Comparison of ENCODE assay signal across 8 mouse cellular contexts in the genomic region with DNA sequence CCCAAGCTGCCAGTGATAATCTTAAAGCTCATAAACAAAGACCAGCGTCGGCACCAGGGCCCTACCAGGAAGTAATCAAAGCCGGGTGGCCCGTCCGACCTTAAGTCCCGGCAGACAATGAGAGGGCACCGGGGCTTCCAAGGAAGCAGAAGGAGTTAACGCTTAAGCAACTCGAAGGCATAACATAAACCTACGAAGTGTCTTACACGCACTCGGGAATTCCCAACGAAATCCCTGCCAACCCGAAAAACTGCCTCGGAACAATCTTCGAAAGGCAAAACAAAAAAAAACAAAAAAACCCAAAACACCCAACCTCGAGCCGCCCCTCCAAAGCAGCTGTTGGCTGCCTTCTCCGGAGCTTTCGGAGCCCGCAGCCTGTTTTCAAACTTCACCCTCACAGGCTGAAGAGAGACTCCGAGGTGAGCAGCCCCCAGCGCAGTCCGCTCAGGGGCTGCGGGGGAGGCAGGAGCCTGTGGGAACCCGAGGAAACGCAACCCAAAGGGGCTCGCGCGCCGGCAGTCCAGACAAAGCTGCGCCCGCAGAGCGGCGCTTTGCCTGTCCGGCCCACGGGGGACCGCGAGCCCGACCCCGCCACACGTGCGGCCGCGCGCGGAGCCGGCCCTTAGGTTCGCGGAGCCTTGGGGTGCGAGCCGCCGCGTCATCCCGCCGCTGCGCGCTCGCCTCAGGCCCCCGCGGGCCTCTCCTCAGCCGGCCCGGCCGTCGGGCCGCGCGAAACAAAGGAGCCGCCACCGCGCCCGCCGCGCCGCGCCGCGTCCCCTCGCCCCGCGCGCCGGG. TPM values are rescaled to one million over a fixed set of nuclear protein-coding genes. Genes with fewer than 3 reads are reported as not detected.
A peak's percentile ranks its signal among the peaks of the same experiment; 100 is the strongest.
DNase-seq lines count a peak whose midpoint lies in the region; ATAC-seq and TF ChIP-seq lines count a peak whose summit lies in the region.

No protein-coding gene starts in this region.

- POLR2A ChIA-PET in Patski (lab: Charles Lee), result interaction anchor here (0.7 to 1.1 kb wide), 4 partner anchors 17 to 39 kb away, joined by 3 to 4 read pairs (median 4); no protein-coding TSS in a partner anchor

- peaks cover 74% of the 10 kb centered on the region for H3K4me1 ChIP-seq in embryonic facial prominence, embryonic 10.5 days
- peaks cover 25% of the 10 kb centered on the region for H3K4me1 ChIP-seq in heart, embryonic 11.5 days (ENCODE audit: control insufficient read depth, insufficient read depth, low read length)
- H3K4me1 ChIP-seq in kidney, embryonic 16.5 days (ENCODE audit: insufficient read depth, low read length), result peaks cover 56% of the 10 kb centered on the region
- peaks cover 18% of the 10 kb centered on the region for H3K4me1 ChIP-seq in spleen, adult 2 months (ENCODE audit: control insufficient read depth, insufficient read depth, insufficient read length)

- H3K79me2 ChIP-seq in C2C12 (ENCODE audit: control insufficient read depth, insufficient read depth) (peaks cover 57% of the 10 kb centered on the region), macrophage (ENCODE audit: inconsistent target) (peaks cover 51% of the 10 kb centered on the region)

- in situ Hi-C loops in Patski (cut with MboI; ENCODE audit: low pct_unique_long_range_greater_than_20kb), result no loop called here

- H3K36me3 ChIP-seq in C2C12 (ENCODE audit: control insufficient read depth, insufficient read depth) (no peaks in the 10 kb centered on the region), macrophage (ENCODE audit: inconsistent target) (no peaks in the 10 kb centered on the region)
- no peaks in the 10 kb centered on the region for H3K36me3 ChIP-seq in embryonic facial prominence, embryonic 10.5 days (replicated peaks)
- H3K36me3 ChIP-seq in heart, embryonic 11.5 days (ENCODE audit: control insufficient read depth, insufficient read depth, low read length), result no peaks in the 10 kb centered on the region
- no peaks in the 10 kb centered on the region for H3K36me3 ChIP-seq in kidney, embryonic 16.5 days (ENCODE audit: insufficient read depth, low read length)
- no peaks in the 10 kb centered on the region for H3K36me3 ChIP-seq in spleen, adult 2 months (ENCODE audit: control insufficient read depth, insufficient read depth, low read length)

- no peak for DNase-seq in Patski (ENCODE audit: low read depth, low spot score)
- DNase-seq in embryonic facial prominence, embryonic 10.5 days (ENCODE audit: low spot score), result peak; percentile 68
- DNase-seq in spleen, adult 2 months (ENCODE audit: low read depth in 1 of 2, low spot score in 2 of 2), result peak in 1 of 2 experiments; percentile 44
- DNase-seq in yolk sac, embryonic 10.5 days (ENCODE audit: low spot score), result no peak

- H3K27me3 ChIP-seq in C2C12 (ENCODE audit: control insufficient read depth, insufficient read depth, insufficient read length) (no peaks in the 10 kb centered on the region), Patski (no peaks in the 10 kb centered on the region)
- H3K27me3 ChIP-seq in embryonic facial prominence, embryonic 10.5 days (replicated peaks; ENCODE audit: low read depth, poor library complexity, severe bottlenecking), result peaks cover 13% of the 10 kb centered on the region
- H3K27me3 ChIP-seq in heart, embryonic 11.5 days (ENCODE audit: control insufficient read depth, insufficient read depth, low read length), result no peaks in the 10 kb centered on the region
- no peaks in the 10 kb centered on the region for H3K27me3 ChIP-seq in kidney, embryonic 16.5 days (ENCODE audit: insufficient read depth, low read length)
- H3K27me3 ChIP-seq in spleen, adult 2 months (ENCODE audit: control insufficient read depth, insufficient read depth, low read length), result no peaks in the 10 kb centered on the region

- no peak for TF ChIP-seq POLR2A in spleen, adult 2 months (IDR thresholded peaks at IDR 0.05; ENCODE audit: low read depth, low read length)

- H3K9ac ChIP-seq in heart, embryonic 11.5 days (ENCODE audit: low read depth, low read length), result peak overlapping the region; percentile 99
- peak overlapping the region; percentile 99 for H3K9ac ChIP-seq in kidney, embryonic 16.5 days (replicated peaks; ENCODE audit: low read length)

- ATAC-seq in Patski, result peak; percentile 10
- ATAC-seq in heart, embryonic 11.5 days (replicated peaks; ENCODE audit: insufficient number of reproducible peaks, low FRiP score, low TSS enrichment), result peak; percentile 66
- peak; percentile 41 for ATAC-seq in kidney, embryonic 16.5 days (ENCODE audit: low FRiP score, low TSS enrichment)

- TF ChIP-seq CTCF in C2C12 (IDR thresholded peaks at IDR 0.05; ENCODE audit: control insufficient read depth, insufficient read depth, insufficient read length) (no peak), Patski (IDR thresholded peaks at IDR 0.05) (no peak)
- no peak for TF ChIP-seq CTCF in spleen, adult 2 months (IDR thresholded peaks at IDR 0.05; ENCODE audit: extremely low read depth, insufficient read depth, insufficient read length, insufficient replicate concordance)

- under 1% methylated on average over 82 of the region's 83 CpGs for WGBS in embryonic facial prominence, embryonic 10.5 days
- under 1% methylated on average over 83 of the region's 83 CpGs for WGBS in heart, embryonic 11.5 days (ENCODE audit: insufficient replicate concordance)
- WGBS in kidney, embryonic 16.5 days, result under 1% methylated on average over 63 of the region's 83 CpGs
- under 1% methylated on average over 65 of the region's 83 CpGs for WGBS in macrophage (ENCODE audit: missing documents)
- WGBS in spleen, adult 2 months, result under 1% methylated on average over 52 of the region's 83 CpGs

- peak overlapping the region; percentile 69 for H3K4me2 ChIP-seq in heart, embryonic 11.5 days
- peak overlapping the region; percentile 70 for H3K4me2 ChIP-seq in kidney, embryonic 16.5 days (replicated peaks; ENCODE audit: low read depth, low read length)

- CTCF ChIA-PET in Patski (lab: Charles Lee), result interaction anchor here (1.0 to 1.3 kb wide), 2 partner anchors 8 to 20 kb away, joined by 3 read pairs; no protein-coding TSS in a partner anchor

- H3K9me3 ChIP-seq in embryonic facial prominence, embryonic 10.5 days, result no peaks in the 10 kb centered on the region
- H3K9me3 ChIP-seq in heart, embryonic 11.5 days (replicated peaks; ENCODE audit: control insufficient read depth, low read length), result no peaks in the 10 kb centered on the region
- H3K9me3 ChIP-seq in kidney, embryonic 16.5 days (ENCODE audit: low read length), result no peaks in the 10 kb centered on the region

- H3ac ChIP-seq in C2C12 (ENCODE audit: control insufficient read depth, insufficient read length, low read depth), result peak overlapping the region; percentile 79

- peak overlapping the region; percentile 99 for H3K27ac ChIP-seq in embryonic facial prominence, embryonic 10.5 days (replicated peaks)
- peak overlapping the region; percentile 96 for H3K27ac ChIP-seq in heart, embryonic 11.5 days (ENCODE audit: low read depth, low read length)
- H3K27ac ChIP-seq in kidney, embryonic 16.5 days (ENCODE audit: low read length), result peak overlapping the region; percentile 96
- peak overlapping the region; percentile 55 for H3K27ac ChIP-seq in macrophage
- peak overlapping the region; percentile 99 for H3K27ac ChIP-seq in spleen, adult 2 months (ENCODE audit: insufficient read depth, low read length)

- H3K79me3 ChIP-seq in C2C12 (ENCODE audit: low read depth), result peaks cover 48% of the 10 kb centered on the region

- H3K4me3 ChIP-seq in C2C12 (ENCODE audit: insufficient read depth, poor library complexity, severe bottlenecking), result peak overlapping the region; percentile 60
- peak overlapping the region; percentile 97 for H3K4me3 ChIP-seq in embryonic facial prominence, embryonic 10.5 days
- H3K4me3 ChIP-seq in heart, embryonic 11.5 days (ENCODE audit: low read depth, low read length), result peak overlapping the region; percentile 97
- peak overlapping the region; percentile 86 for H3K4me3 ChIP-seq in kidney, embryonic 16.5 days (ENCODE audit: low read length)
- peak overlapping the region; percentile 80 for H3K4me3 ChIP-seq in macrophage (ENCODE audit: inconsistent target)
- peak overlapping the region; percentile 100 for H3K4me3 ChIP-seq in spleen, adult 2 months (ENCODE audit: extremely low read depth, insufficient read depth, insufficient read length)

TF ChIP-seq in C2C12, 6 proteins besides CTCF, POLR2A, EP300 and RAD21:
- TF ChIP-seq USF1 (IDR thresholded peaks at IDR 0.05; ENCODE audit: low read depth) (no peak), MYOG (IDR thresholded peaks at IDR 0.05; ENCODE audit: control insufficient read depth, extremely low read depth, insufficient read length) (no peak), FOSL1 (IDR thresholded peaks at IDR 0.05; ENCODE audit: insufficient read depth, low read length, poor library complexity, severe bottlenecking) (no peak), MYOD1 (IDR thresholded peaks at IDR 0.05; ENCODE audit: control insufficient read depth, insufficient read length, low read depth) (no peak), CEBPB (IDR thresholded peaks at IDR 0.05; ENCODE audit: low read depth) (no peak), MAX (IDR thresholded peaks at IDR 0.05) (no peak)

RNA-seq across cellular contexts. Expression of gene Usp3, which starts 0.9 kb away (rescaled TPM):
- polyA plus RNA-seq in C2C12 (2012; fragmentation: generic; extraction: Trizol) (12.1 TPM), Patski (2021) (57.5 TPM), macrophage (2018) (14.6 to 26.5 TPM (median 21.3 TPM) in 3 replicates)
- polyA plus RNA-seq in embryonic facial prominence, embryonic 10.5 days (2016; fragmentation: Nextera tagmentation; extraction: Ambion mirVana), result 103 and 106 TPM in 2 replicates
- polyA plus RNA-seq in heart, embryonic 11.5 days (2014; fragmentation: Nextera tagmentation; extraction: Ambion mirVana), result 45.0 and 47.6 TPM in 2 replicates
- 62.4 and 67.1 TPM in 2 replicates for polyA plus RNA-seq in kidney, embryonic 16.5 days (2015; fragmentation: Nextera tagmentation; extraction: Ambion mirVana)
- 100 to 1,000 TPM in 2 of 26 experiments, 10 to 100 TPM in 24; 58.9 to 102 (median 79.8) TPM for total RNA-seq in macrophage (2018; cell fraction: chromatin; rRNA removed)
- 10 to 100 TPM; 17.1 to 31.7 (median 25.2) TPM for total RNA-seq in macrophage (2018; cell fraction: cytosol; rRNA removed)
- 10 to 100 TPM; 28.6 to 60.1 (median 44.0) TPM for total RNA-seq in macrophage (2018; cell fraction: nucleus; rRNA removed)
- polyA plus RNA-seq in spleen, adult 2 months (2012; rRNA removed), result 15.2 and 15.9 TPM in 2 replicates

Comparison
In these comparisons a context has a peak if more than half of its experiments do, and no peak if none do; other contexts are left out.
1. ATAC-seq: peak in every context shown above with its lines; median percentile 66 in heart, embryonic 11.5 days; 41 in kidney, embryonic 16.5 days; 10 in Patski.